Mouse (Mus musculus): ENCODE measurements around the gene D430019H16Rik. TPM values are rescaled to one million over a fixed set of nuclear protein-coding genes. Genes with fewer than 3 reads are reported as not detected.

The D430019H16Rik gene
- polyA plus RNA-seq, 1 experiment from 2014 or later, result 1.1 TPM

GRCm38 (mm10) chr12:105542513-105542912 lies 88.9 kb downstream of the D430019H16Rik start:
- no peak overlapping the region for H3K27ac ChIP-seq
- no peaks in the 10 kb centered on the region for H3K9me3 ChIP-seq
- no peak overlapping the region for H3K4me3 ChIP-seq
- no peaks in the 10 kb centered on the region for H3K27me3 ChIP-seq
- no peaks in the 10 kb centered on the region for H3K36me3 ChIP-seq
- peaks cover 16% of the 10 kb centered on the region for H3K4me1 ChIP-seq
- WGBS, result 76% methylated on average over 3 of the region's 3 CpGs
- no peak overlapping the region for H3K4me2 ChIP-seq
- ATAC-seq (ENCODE audit: borderline replicate concordance, extremely low read depth, low FRiP score, low TSS enrichment), result no peak
- no peak overlapping the region for H3K9ac ChIP-seq

Other genes with a start within 250 kb of the D430019H16Rik start
- gene Tcl1, start 231.1 kb upstream of the D430019H16Rik start, polyA plus RNA-seq (2015; fragmentation: Nextera tagmentation; extraction: Ambion mirVana), result not detected in 2 replicates
- 0.19 and 0.30 TPM in 2 replicates for gene Tunar, start 120.0 kb upstream of the D430019H16Rik start, polyA plus RNA-seq (2015; fragmentation: Nextera tagmentation; extraction: Ambion mirVana)
- 0.93 and 1.3 TPM in 2 replicates for gene Bdkrb2, start 109.4 kb downstream of the D430019H16Rik start, polyA plus RNA-seq (2015; fragmentation: Nextera tagmentation; extraction: Ambion mirVana)
- gene Bdkrb1, start 149.2 kb downstream of the D430019H16Rik start, polyA plus RNA-seq (2015; fragmentation: Nextera tagmentation; extraction: Ambion mirVana), result 0.25 TPM in 1 of 2 replicates, not detected in the other
- 28.4 and 29.7 TPM in 2 replicates for gene Gskip, start 231.0 kb downstream of the D430019H16Rik start, polyA plus RNA-seq (2015; fragmentation: Nextera tagmentation; extraction: Ambion mirVana)
- gene Atg2b, start 231.4 kb downstream of the D430019H16Rik start, polyA plus RNA-seq (2015; fragmentation: Nextera tagmentation; extraction: Ambion mirVana), result 10.6 and 11.5 TPM in 2 replicates

All from lung, embryonic 15.5 days (tissue).